Mouse (Mus musculus) heart, adult 2 months (tissue): Measurements from ENCODE around the gene Tln2.

Source experiments
- CTCF ChIP-seq: fragments of 200-600 bp; IDR thresholded peaks from 2 replicates; pipeline ENCODE4 v1.8.1; 2022; ENCODE audit warnings: antibody characterized with exemption, mild to moderate bottlenecking, moderate library complexity
- POLR2A ChIP-seq: fragments of 200-500 bp; IDR thresholded peaks from 2 replicates; pipeline ENCODE4 v1.6.1; 2011; ENCODE audit warnings: mild to moderate bottlenecking, low read depth, low read length, control low read depth; ENCODE audit not compliant: insufficient read depth

DNA sequence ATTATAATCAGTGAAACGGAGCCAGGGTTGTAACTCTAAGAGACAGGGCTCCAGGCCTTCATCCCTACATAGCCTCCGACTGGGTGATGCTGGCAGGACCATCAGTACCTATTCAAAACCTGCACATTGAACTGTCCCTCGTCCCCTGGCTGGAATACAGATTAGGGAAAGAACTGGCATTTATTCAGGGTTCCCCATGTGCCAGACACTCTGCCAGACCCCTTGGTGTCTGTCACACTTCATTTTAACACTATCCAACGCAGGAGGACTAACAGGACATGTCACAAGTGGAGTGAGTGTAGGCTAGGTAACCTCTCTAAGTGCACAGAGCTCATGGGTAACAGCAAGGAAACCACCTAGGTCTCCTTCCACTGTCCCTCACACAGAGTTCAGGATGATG, 37.8 kb downstream of the Tln2 start:
- TF ChIP-seq CTCF (no peak), POLR2A (no peak)
